Comparison of ENCODE assay signal across 21 mouse cellular contexts in genomic region chr3:51033292-51033691, GRCm38 (mm10).
DNase-seq lines count a peak whose midpoint lies in the region; ATAC-seq and TF ChIP-seq lines count a peak whose summit lies in the region.
"Had no signal": no experiment of that assay in that cellular context is flagged by ENCODE, and none has a peak within 500 bp of the region (broad histone marks: within the 10 kb centered on the region; RNA-seq: fewer than 3 reads in every experiment).

No protein-coding gene starts in this region.

- TF ChIP-seq EP300 in CH12.LX (IDR thresholded peaks at IDR 0.05; ENCODE audit: low read length), result no peak

- in situ Hi-C loops in CH12.LX (cut with MboI; ENCODE audit: low pct_ligation_motif_present, low pct_unique_long_range_greater_than_20kb, low sequenced_read_pairs), result no loop called here
- in situ Hi-C loops in ES-E14 (cut with MboI; ENCODE audit: low sequenced_read_pairs in 2 of 2, unreplicated experiment in 2 of 2), result no loop called here

- no peaks in the 10 kb centered on the region for H3K79me2 ChIP-seq in CH12.LX (replicated peaks; ENCODE audit: control insufficient read depth, extremely low read depth, insufficient read depth, poor library complexity, severe bottlenecking)

- no peaks in the 10 kb centered on the region for H3K27me3 ChIP-seq in midbrain, embryonic 11.5 days (ENCODE audit: control insufficient read depth, insufficient read depth, low read length)
- no peaks in the 10 kb centered on the region for H3K27me3 ChIP-seq in midbrain, postnatal 0 days (ENCODE audit: insufficient read depth, low read length)
- no peaks in the 10 kb centered on the region for H3K27me3 ChIP-seq in CH12.LX (replicated peaks)
- H3K27me3 ChIP-seq: embryonic facial prominence, embryonic 12.5 days; forebrain, embryonic 13.5 days; forebrain, embryonic 15.5 days had no signal

- no peak overlapping the region for H3K27ac ChIP-seq in midbrain, embryonic 11.5 days (ENCODE audit: low read depth, low read length)
- H3K27ac ChIP-seq in midbrain, postnatal 0 days (ENCODE audit: low read depth, low read length), result no peak overlapping the region
- H3K27ac ChIP-seq in CH12.LX (ENCODE audit: insufficient read depth, low read depth), result no peak overlapping the region
- H3K27ac ChIP-seq in ES-E14 (ENCODE audit: insufficient read depth, low read depth, low read length, poor library complexity, severe bottlenecking), result no peak overlapping the region
- H3K27ac ChIP-seq: embryonic facial prominence, embryonic 10.5 days; embryonic facial prominence, embryonic 12.5 days; forebrain, embryonic 13.5 days; forebrain, embryonic 15.5 days had no signal

- TF ChIP-seq CTCF in midbrain, postnatal 0 days (IDR thresholded peaks at IDR 0.05), result no peak
- TF ChIP-seq CTCF in CH12.LX (conservative IDR thresholded peaks at IDR 0.05 in 1 of 2, IDR thresholded peaks at IDR 0.05 in 1 of 2; ENCODE audit: low read depth in 2 of 2, low read length in 2 of 2), result no peak

- dilution Hi-C loops in CH12.LX (cut with MboI; ENCODE audit: extremely low pct_ligation_motif_present, extremely low pct_unique_long_range_greater_than_20kb, low sequenced_read_pairs), result no loop called here

- 93% methylated on average over 2 of the region's 2 CpGs for WGBS in midbrain, embryonic 11.5 days
- WGBS in midbrain, postnatal 0 days, result 79% methylated on average over 2 of the region's 2 CpGs

- TF ChIP-seq RAD21 in CH12.LX (IDR thresholded peaks at IDR 0.05; ENCODE audit: low read depth, low read length), result no peak

- DNase-seq in midbrain, embryonic 11.5 days (ENCODE audit: low spot score, missing footprints), result no peak
- no peak for DNase-seq in midbrain, postnatal 0 days (ENCODE audit: low spot score)
- DNase-seq in CH12.LX (ENCODE audit: extremely low read depth) (no peak), ES-E14 (ENCODE audit: low read depth, low spot score) (no peak)
- DNase-seq in left cerebral cortex, postnatal 36 days (ENCODE audit: low spot score in 2 of 2), result no peak
- DNase-seq: adrenal gland, adult 8-10 months; adrenal gland, postnatal 14 days; adrenal gland, postnatal 36 days; cerebellum, adult 11-12 months; cerebellum, adult 2 months; cerebellum, adult 9-10 months; cerebellum, postnatal 10 days; cerebellum, postnatal 25 days; forebrain, postnatal 0 days had no signal

- H3K36me3 ChIP-seq in midbrain, embryonic 11.5 days (ENCODE audit: control insufficient read depth, insufficient read depth, low read length), result no peaks in the 10 kb centered on the region
- no peaks in the 10 kb centered on the region for H3K36me3 ChIP-seq in midbrain, postnatal 0 days (ENCODE audit: insufficient read depth, low read length)
- H3K36me3 ChIP-seq in CH12.LX (replicated peaks in 1 of 2; ENCODE audit: control insufficient read depth in 1 of 2, insufficient read depth in 1 of 2, low read length in 1 of 2) (no peaks in the 10 kb centered on the region), ES-E14 (ENCODE audit: control insufficient read depth, insufficient read depth, low read length, poor library complexity, severe bottlenecking) (no peaks in the 10 kb centered on the region)
- H3K36me3 ChIP-seq: embryonic facial prominence, embryonic 10.5 days; embryonic facial prominence, embryonic 12.5 days; forebrain, embryonic 15.5 days had no signal

- no peaks in the 10 kb centered on the region for H3K4me1 ChIP-seq in midbrain, embryonic 11.5 days (ENCODE audit: control insufficient read depth, insufficient read depth, low read length)
- H3K4me1 ChIP-seq in midbrain, postnatal 0 days (ENCODE audit: insufficient read depth, low read length), result no peaks in the 10 kb centered on the region
- H3K4me1 ChIP-seq in CH12.LX (ENCODE audit: control insufficient read depth in 1 of 2, insufficient read depth in 2 of 2) (no peaks in the 10 kb centered on the region), ES-E14 (ENCODE audit: control insufficient read depth in 2 of 2, insufficient read depth in 2 of 2, low read length in 2 of 2, poor library complexity in 1 of 2) (no peaks in the 10 kb centered on the region)
- H3K4me1 ChIP-seq: embryonic facial prominence, embryonic 12.5 days; forebrain, embryonic 13.5 days; forebrain, embryonic 15.5 days had no signal

- no peak overlapping the region for H3K4me3 ChIP-seq in midbrain, embryonic 11.5 days (ENCODE audit: low read depth, low read length)
- H3K4me3 ChIP-seq in midbrain, postnatal 0 days (ENCODE audit: low read depth, low read length), result no peak overlapping the region
- H3K4me3 ChIP-seq in CH12.LX (replicated peaks in 1 of 3; ENCODE audit: low read depth in 2 of 3, low read length in 2 of 3, poor library complexity in 1 of 3) (no peak overlapping the region), ES-E14 (ENCODE audit: insufficient read depth in 1 of 2, low read depth in 1 of 2, low read length in 2 of 2, poor library complexity in 1 of 2, severe bottlenecking in 1 of 2) (no peak overlapping the region)
- H3K4me3 ChIP-seq: embryonic facial prominence, embryonic 10.5 days; embryonic facial prominence, embryonic 12.5 days; forebrain, embryonic 13.5 days; forebrain, embryonic 15.5 days had no signal

- ATAC-seq in midbrain, embryonic 11.5 days (ENCODE audit: low FRiP score), result peak; percentile 61; the same call in 1 of the 2 replicates
- no peak for ATAC-seq in midbrain, postnatal 0 days (ENCODE audit: low FRiP score)
- ATAC-seq in granulocyte monocyte progenitor cell, adult 5-6 weeks (replicated peaks; ENCODE audit: poor library complexity, severe bottlenecking), result no peak
- ATAC-seq: activated CD4-positive, CD25-positive, alpha-beta regulatory T cell, adult 4 months; forebrain, embryonic 13.5 days; forebrain, embryonic 15.5 days; forebrain, postnatal 0 days; Patski had no signal

- H3K4me2 ChIP-seq in midbrain, embryonic 11.5 days, result no peak overlapping the region
- H3K4me2 ChIP-seq in midbrain, postnatal 0 days (ENCODE audit: low read depth, low read length, poor library complexity, severe bottlenecking), result no peak overlapping the region
- H3K4me2 ChIP-seq in CH12.LX (ENCODE audit: insufficient read depth, low read depth, poor library complexity, severe bottlenecking), result no peak overlapping the region
- H3K4me2 ChIP-seq: embryonic facial prominence, embryonic 12.5 days; forebrain, embryonic 13.5 days; forebrain, embryonic 15.5 days had no signal

- no peaks in the 10 kb centered on the region for H3K9me3 ChIP-seq in midbrain, embryonic 11.5 days (ENCODE audit: control insufficient read depth, low read length)
- H3K9me3 ChIP-seq in midbrain, postnatal 0 days (ENCODE audit: low read length), result no peaks in the 10 kb centered on the region
- no peaks in the 10 kb centered on the region for H3K9me3 ChIP-seq in CH12.LX (replicated peaks; ENCODE audit: low read length)
- no peaks in the 10 kb centered on the region for H3K9me3 ChIP-seq in ES-E14 (ENCODE audit: control insufficient read depth, insufficient read depth, low read depth, low read length)
- H3K9me3 ChIP-seq: embryonic facial prominence, embryonic 10.5 days; embryonic facial prominence, embryonic 12.5 days; forebrain, embryonic 13.5 days; forebrain, embryonic 15.5 days had no signal

- no peak for TF ChIP-seq POLR2A in CH12.LX (IDR thresholded peaks at IDR 0.05; ENCODE audit: low read depth, low read length)

- no peak overlapping the region for H3K9ac ChIP-seq in midbrain, embryonic 11.5 days (ENCODE audit: low read length)
- H3K9ac ChIP-seq in midbrain, postnatal 0 days (replicated peaks; ENCODE audit: low read length, poor library complexity, severe bottlenecking), result no peak overlapping the region
- no peak overlapping the region for H3K9ac ChIP-seq in CH12.LX (ENCODE audit: insufficient read depth, low read depth)
- no peak overlapping the region for H3K9ac ChIP-seq in ES-E14 (ENCODE audit: insufficient read depth, low read depth, low read length, poor library complexity, severe bottlenecking)
- H3K9ac ChIP-seq: embryonic facial prominence, embryonic 12.5 days; forebrain, embryonic 13.5 days; forebrain, embryonic 15.5 days; forebrain, postnatal 0 days had no signal

- intact Hi-C loops in left cerebral cortex, postnatal 36 days (cut with DNase I), result no loop called here

TF ChIP-seq in CH12.LX, 34 proteins besides CTCF, POLR2A, EP300 and RAD21:
- TF ChIP-seq MYC (IDR thresholded peaks at IDR 0.05; ENCODE audit: low read depth, low read length) (no peak), MAFK (IDR thresholded peaks at IDR 0.05; ENCODE audit: insufficient replicate concordance, low read length) (peak; percentile 93), MXI1 (IDR thresholded peaks at IDR 0.05; ENCODE audit: low read depth, low read length) (no peak)
TF ChIP-seq in CH12.LX: peak in this region for 1.

TF ChIP-seq in ES-E14, 5 proteins besides CTCF, POLR2A, EP300 and RAD21:
- TF ChIP-seq MAFK (IDR thresholded peaks at IDR 0.05; ENCODE audit: insufficient read depth, low read depth, low read length) (peak; percentile 89), ZC3H11A (IDR thresholded peaks at IDR 0.05; ENCODE audit: borderline replicate concordance, low read depth, low read length) (no peak)
